Mouse (Mus musculus): Measurements from ENCODE around the gene Anxa7.

DNA sequence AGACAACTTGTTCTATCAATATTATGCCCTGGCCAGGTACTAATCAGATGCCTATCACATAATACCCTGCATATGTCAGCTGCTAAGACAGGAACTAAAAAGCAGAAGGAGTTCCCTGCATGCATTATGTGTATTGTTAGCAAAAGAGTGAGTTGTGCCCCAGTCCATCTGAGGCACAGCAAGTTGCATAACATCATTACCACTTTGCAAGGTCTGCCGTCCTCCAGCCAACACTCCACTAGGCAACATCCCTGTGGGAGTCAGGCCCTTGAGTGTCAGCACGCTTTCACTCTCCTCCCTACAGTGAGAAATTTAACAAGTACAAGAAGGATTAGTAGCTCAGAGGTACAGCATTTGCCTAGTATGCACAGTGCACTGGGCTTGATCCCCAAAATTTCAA lies 28.5 kb upstream of the Anxa7 start:
- TF ChIP-seq CTCF (IDR thresholded peaks at IDR 0.05; ENCODE audit: low read depth, low read length) (no peak), POLR2A (IDR thresholded peaks at IDR 0.05; ENCODE audit: extremely low read depth, insufficient read depth, low read length) (no peak)

Data from liver, adult 2 months (tissue).